ENCODE assay signal across 20 mouse cellular contexts in the genomic region with DNA sequence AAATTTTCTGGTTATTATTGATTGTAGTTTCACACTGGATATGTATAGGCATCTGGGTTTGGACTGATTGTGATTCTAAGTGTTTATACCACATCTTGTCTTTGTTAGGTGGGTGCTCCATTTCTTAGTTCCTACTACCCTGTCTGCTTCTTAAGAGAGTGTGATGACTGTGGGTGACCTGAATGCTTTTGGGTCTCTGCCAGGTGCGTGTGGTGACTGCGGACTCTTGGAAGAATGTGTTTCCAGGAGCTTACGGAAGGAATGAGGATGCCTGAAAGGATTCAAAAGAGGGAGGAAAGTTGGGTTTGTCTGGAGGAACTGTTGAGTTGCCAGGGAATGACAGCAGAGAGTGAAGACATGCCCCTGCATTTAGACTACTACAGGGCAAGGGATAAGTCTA.
DNase-seq lines count a peak whose midpoint lies in the region; ATAC-seq and TF ChIP-seq lines count a peak whose summit lies in the region.
"Had no signal": no experiment of that assay in that cellular context is flagged by ENCODE, and none has a peak within 500 bp of the region (broad histone marks: within the 10 kb centered on the region; RNA-seq: fewer than 3 reads in every experiment).

No protein-coding gene starts in this region.

- H3K4me3 ChIP-seq in hindbrain, postnatal 0 days (ENCODE audit: low read length): no peak overlapping the region
- H3K4me3 ChIP-seq in hindbrain, embryonic 13.5 days: no peak overlapping the region
- no peak overlapping the region for H3K4me3 ChIP-seq in neural tube, embryonic 14.5 days (ENCODE audit: low read depth, low read length)
- H3K4me3 ChIP-seq: embryonic facial prominence, embryonic 13.5 days; forebrain, embryonic 12.5 days; heart, embryonic 15.5 days; hindbrain, embryonic 15.5 days had no signal

- no peak for TF ChIP-seq CTCF in hindbrain, postnatal 0 days (IDR thresholded peaks at IDR 0.05; ENCODE audit: low read depth)

- H3K4me1 ChIP-seq in hindbrain, postnatal 0 days (ENCODE audit: insufficient read depth, low read length): no peaks in the 10 kb centered on the region
- H3K4me1 ChIP-seq in hindbrain, embryonic 13.5 days (replicated peaks): no peaks in the 10 kb centered on the region
- no peaks in the 10 kb centered on the region for H3K4me1 ChIP-seq in neural tube, embryonic 14.5 days (ENCODE audit: control insufficient read depth, insufficient read depth, low read length)
- H3K4me1 ChIP-seq: embryonic facial prominence, embryonic 13.5 days; forebrain, embryonic 12.5 days; heart, embryonic 15.5 days; hindbrain, embryonic 15.5 days had no signal

- H3K36me3 ChIP-seq in hindbrain, postnatal 0 days (ENCODE audit: insufficient read depth, low read length): no peaks in the 10 kb centered on the region
- no peaks in the 10 kb centered on the region for H3K36me3 ChIP-seq in hindbrain, embryonic 13.5 days
- no peaks in the 10 kb centered on the region for H3K36me3 ChIP-seq in neural tube, embryonic 14.5 days (ENCODE audit: control insufficient read depth, insufficient read depth, low read length)
- H3K36me3 ChIP-seq: embryonic facial prominence, embryonic 13.5 days; forebrain, embryonic 12.5 days; G1E; heart, embryonic 15.5 days; hindbrain, embryonic 15.5 days had no signal

- 43% methylated on average over 3 of the region's 3 CpGs for WGBS in hindbrain, postnatal 0 days
- 76% methylated on average over 3 of the region's 3 CpGs for WGBS in hindbrain, embryonic 13.5 days
- WGBS in neural tube, embryonic 14.5 days: 66% methylated on average over 3 of the region's 3 CpGs

- H3K9me3 ChIP-seq in hindbrain, postnatal 0 days (ENCODE audit: low read length): no peaks in the 10 kb centered on the region
- no peaks in the 10 kb centered on the region for H3K9me3 ChIP-seq in hindbrain, embryonic 13.5 days
- no peaks in the 10 kb centered on the region for H3K9me3 ChIP-seq in neural tube, embryonic 14.5 days (ENCODE audit: control insufficient read depth, low read length)
- H3K9me3 ChIP-seq: embryonic facial prominence, embryonic 13.5 days; forebrain, embryonic 12.5 days; G1E; heart, embryonic 15.5 days; hindbrain, embryonic 15.5 days had no signal

- H3K27me3 ChIP-seq in hindbrain, postnatal 0 days (ENCODE audit: insufficient read depth, low read length): no peaks in the 10 kb centered on the region
- H3K27me3 ChIP-seq in hindbrain, embryonic 13.5 days: no peaks in the 10 kb centered on the region
- no peaks in the 10 kb centered on the region for H3K27me3 ChIP-seq in neural tube, embryonic 14.5 days (ENCODE audit: control insufficient read depth, insufficient read depth, low read length)
- H3K27me3 ChIP-seq: embryonic facial prominence, embryonic 13.5 days; forebrain, embryonic 12.5 days; heart, embryonic 15.5 days; hindbrain, embryonic 15.5 days had no signal

- H3K9ac ChIP-seq in hindbrain, postnatal 0 days (replicated peaks; ENCODE audit: low read length): no peak overlapping the region
- no peak overlapping the region for H3K9ac ChIP-seq in hindbrain, embryonic 13.5 days
- no peak overlapping the region for H3K9ac ChIP-seq in neural tube, embryonic 14.5 days (replicated peaks; ENCODE audit: low read depth, low read length)
- H3K9ac ChIP-seq: embryonic facial prominence, embryonic 13.5 days; forebrain, embryonic 12.5 days; heart, embryonic 15.5 days; hindbrain, embryonic 15.5 days had no signal

- H3K27ac ChIP-seq in hindbrain, postnatal 0 days: no peak overlapping the region
- no peak overlapping the region for H3K27ac ChIP-seq in hindbrain, embryonic 13.5 days
- H3K27ac ChIP-seq in neural tube, embryonic 14.5 days (ENCODE audit: low read depth, low read length): no peak overlapping the region
- H3K27ac ChIP-seq: embryonic facial prominence, embryonic 13.5 days; forebrain, embryonic 12.5 days; heart, embryonic 15.5 days; hindbrain, embryonic 15.5 days had no signal

- no peak overlapping the region for H3K4me2 ChIP-seq in hindbrain, postnatal 0 days (ENCODE audit: low read depth, low read length)
- H3K4me2 ChIP-seq in hindbrain, embryonic 13.5 days: no peak overlapping the region
- H3K4me2 ChIP-seq in neural tube, embryonic 14.5 days (ENCODE audit: low read depth, low read length): no peak overlapping the region
- H3K4me2 ChIP-seq: embryonic facial prominence, embryonic 13.5 days; forebrain, embryonic 12.5 days; heart, embryonic 11.5 days; heart, embryonic 15.5 days; hindbrain, embryonic 15.5 days had no signal

- no peak for ATAC-seq in hindbrain, postnatal 0 days
- ATAC-seq in hindbrain, embryonic 13.5 days (ENCODE audit: low FRiP score): no peak
- peak; percentile 60; the same call in 1 of the 2 replicates for ATAC-seq in neural tube, embryonic 14.5 days (ENCODE audit: low read depth)
- ATAC-seq: forebrain, embryonic 16.5 days had no signal

- DNase-seq in cerebellum, adult 9-11 months: peak; percentile 4
- DNase-seq in cerebellum, adult 11 months: no peak
- DNase-seq in hindbrain, postnatal 0 days (ENCODE audit: low spot score): peak; percentile 29
- DNase-seq in neural tube, embryonic 10.5 days (ENCODE audit: extremely low spot score, low spot score): no peak
- peak; percentile 3 for DNase-seq in brain, adult 2 months (ENCODE audit: low read depth, low spot score)
- no peak for DNase-seq in lung, postnatal 10 days
- DNase-seq: adrenal gland, postnatal 10 days; gastrocnemius, postnatal 10 days; heart, adult 18-20 months; heart, postnatal 14 days; kidney, adult 11 months had no signal

Comparison
In these comparisons a context has a peak if more than half of its experiments do, and no peak if none do; other contexts are left out.
1. DNase-seq: peak in cerebellum, adult 9-11 months (single experiment), hindbrain, postnatal 0 days (single experiment) and brain, adult 2 months (single experiment); none in cerebellum, adult 11 months (single experiment), neural tube, embryonic 10.5 days (single experiment) and lung, postnatal 10 days (single experiment).